Mouse (Mus musculus): ENCODE results near the gene Fgd3.
A peak's percentile ranks its signal among the peaks of the same experiment; 100 is the strongest.

Fgd3 gene

GRCm38 (mm10) chr13:49306771-49307310, 13.3 kb downstream of the Fgd3 start:
- no peak for DNase-seq (ENCODE audit: low read depth, low spot score)

- no peak for DNase-seq (ENCODE audit: low read depth, low spot score)
Measured at GRCm38 (mm10) chr13:49300771-49301170, 19.3 kb downstream of the Fgd3 start.

GRCm38 (mm10) chr13:49298514-49299381, 21.4 kb downstream of the Fgd3 start:
- DNase-seq (ENCODE audit: low read depth, low spot score), result no peak

- DNase-seq (ENCODE audit: low read depth, low spot score), result no peak
Measured at GRCm38 (mm10) chr13:49296270-49296669, 23.8 kb downstream of the Fgd3 start.

GRCm38 (mm10) chr13:49294108-49294507, 26.0 kb downstream of the Fgd3 start:
- no peak for DNase-seq (ENCODE audit: low read depth, low spot score)

GRCm38 (mm10) chr13:49291949-49292348, 28.2 kb downstream of the Fgd3 start:
- DNase-seq (ENCODE audit: low read depth, low spot score), result no peak

GRCm38 (mm10) chr13:49291398-49291797, 28.7 kb downstream of the Fgd3 start:
- peak; percentile 12 for DNase-seq (ENCODE audit: low read depth, low spot score)

- DNase-seq (ENCODE audit: low read depth, low spot score), result no peak
Measured at GRCm38 (mm10) chr13:49287224-49287623, 32.9 kb downstream of the Fgd3 start.

GRCm38 (mm10) chr13:49286750-49287149, 33.4 kb downstream of the Fgd3 start:
- no peak for DNase-seq (ENCODE audit: low read depth, low spot score)

GRCm38 (mm10) chr13:49283686-49284085, 36.4 kb downstream of the Fgd3 start:
- no peak for DNase-seq (ENCODE audit: low read depth, low spot score)

- DNase-seq (ENCODE audit: low read depth, low spot score), result no peak
Measured at GRCm38 (mm10) chr13:49282168-49282567, 37.9 kb downstream of the Fgd3 start.

- DNase-seq (ENCODE audit: low read depth, low spot score), result no peak
Measured at GRCm38 (mm10) chr13:49271831-49272765, 48.0 kb downstream of the Fgd3 start.

- no peak for DNase-seq (ENCODE audit: low read depth, low spot score)
Measured at GRCm38 (mm10) chr13:49270500-49270899, 49.6 kb downstream of the Fgd3 start.

GRCm38 (mm10) chr13:49267645-49268044, 52.5 kb downstream of the Fgd3 start:
- DNase-seq (ENCODE audit: low read depth, low spot score), result no peak

- DNase-seq (ENCODE audit: low read depth, low spot score), result no peak
Measured at GRCm38 (mm10) chr13:49260036-49260722, 59.9 kb downstream of the Fgd3 start.

GRCm38 (mm10) chr13:49257819-49258313, 62.2 kb downstream of the Fgd3 start:
- DNase-seq (ENCODE audit: low read depth, low spot score), result no peak

GRCm38 (mm10) chr13:49252746-49253145, 67.4 kb downstream of the Fgd3 start:
- DNase-seq (ENCODE audit: low read depth, low spot score), result no peak

GRCm38 (mm10) chr13:49252113-49252512, 68.0 kb downstream of the Fgd3 start:
- no peak for DNase-seq (ENCODE audit: low read depth, low spot score)

- no peak for DNase-seq (ENCODE audit: low read depth, low spot score)
Measured at GRCm38 (mm10) chr13:49250716-49251517, 69.2 kb downstream of the Fgd3 start.

GRCm38 (mm10) chr13:49249634-49250033, 70.5 kb downstream of the Fgd3 start:
- no peak for DNase-seq (ENCODE audit: low read depth, low spot score)
